Comparison of ENCODE assay signal across 16 mouse cellular contexts in the genomic region with DNA sequence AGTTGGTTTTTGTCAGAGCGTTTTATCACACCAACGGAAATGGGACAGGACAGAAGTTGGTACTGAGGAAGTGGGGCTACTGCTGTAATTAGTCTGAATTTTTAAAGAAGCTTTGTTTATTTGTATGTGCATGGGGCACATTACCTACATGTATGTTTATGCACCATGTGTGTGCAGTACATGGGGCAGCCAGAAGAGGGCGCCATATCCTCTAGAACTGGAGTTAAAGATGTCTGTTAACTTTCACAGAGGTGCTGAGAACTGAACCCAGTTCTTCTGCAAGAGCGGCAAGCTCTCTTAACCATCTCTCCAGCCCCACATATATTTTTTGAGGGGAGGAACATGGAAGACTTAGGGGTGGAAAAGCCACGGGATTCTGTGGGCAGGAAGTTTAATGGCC. TPM values are rescaled to one million over a fixed set of nuclear protein-coding genes. Genes with fewer than 3 reads are reported as not detected.
DNase-seq lines count a peak whose midpoint lies in the region; ATAC-seq and TF ChIP-seq lines count a peak whose summit lies in the region.
"Had no signal": no experiment of that assay in that cellular context is flagged by ENCODE, and none has a peak within 500 bp of the region (broad histone marks: within the 10 kb centered on the region; RNA-seq: fewer than 3 reads in every experiment).

No protein-coding gene starts in this region.

- H3K4me2 ChIP-seq in lung, embryonic 14.5 days, result no peak overlapping the region

- H3K4me3 ChIP-seq in lung, embryonic 14.5 days (ENCODE audit: low read depth, low read length), result no peak overlapping the region
- H3K4me3 ChIP-seq in E14TG2a.4 (replicated peaks; ENCODE audit: low read length), result no peak overlapping the region
- H3K4me3 ChIP-seq: megakaryocyte, embryonic 14.5 days; myocyte had no signal

- peaks cover 9% of the 10 kb centered on the region for H3K4me1 ChIP-seq in lung, embryonic 14.5 days (ENCODE audit: insufficient read depth)
- peaks cover 31% of the 10 kb centered on the region for H3K4me1 ChIP-seq in E14TG2a.4 (replicated peaks; ENCODE audit: low read depth, low read length)

- no peak overlapping the region for H3K9ac ChIP-seq in lung, embryonic 14.5 days

- H3K27me3 ChIP-seq in lung, embryonic 14.5 days (ENCODE audit: insufficient read depth, low read length), result peaks cover 23% of the 10 kb centered on the region
- peaks cover 40% of the 10 kb centered on the region for H3K27me3 ChIP-seq in E14TG2a.4 (ENCODE audit: insufficient read depth, low read length)

- no peaks in the 10 kb centered on the region for H3K36me3 ChIP-seq in lung, embryonic 14.5 days (ENCODE audit: insufficient read depth)
- H3K36me3 ChIP-seq in E14TG2a.4 (ENCODE audit: insufficient read depth, low read length), result no peaks in the 10 kb centered on the region

- peak; percentile 14; the same call in 1 of the 2 replicates for TF ChIP-seq CTCF in lung, embryonic 14.5 days (IDR thresholded peaks at IDR 0.05; ENCODE audit: low read depth)
- TF ChIP-seq CTCF in E14TG2a.4 (conservative IDR thresholded peaks at IDR 0.05; ENCODE audit: low read length), result peak; percentile 70

- no peaks in the 10 kb centered on the region for H3K9me3 ChIP-seq in lung, embryonic 14.5 days (ENCODE audit: low read depth, low read length)
- H3K9me3 ChIP-seq in E14TG2a.4 (ENCODE audit: low read length), result peaks cover 11% of the 10 kb centered on the region

- DNase-seq in kidney, adult 11 months, result peak; percentile 14
- DNase-seq in kidney, postnatal 4 days, result no peak
- DNase-seq in lung, embryonic 14.5 days, result no peak
- DNase-seq in lung, postnatal 4 days, result no peak
- DNase-seq in ZHBTc4 (ENCODE audit: low read depth, low spot score), result peak; percentile 49
- DNase-seq in cerebellum, adult 18-20 months, result no peak
- DNase-seq in adrenal gland, postnatal 10 days, result no peak
- DNase-seq: adrenal gland, adult 8-10 months; cerebellum, postnatal 36 days; heart, postnatal 36 days had no signal

- WGBS in lung, embryonic 14.5 days, result 85% methylated on average over 5 of the region's 5 CpGs

- no peak overlapping the region for H3K27ac ChIP-seq in lung, embryonic 14.5 days (ENCODE audit: low read depth)

- ATAC-seq in lung, embryonic 14.5 days (ENCODE audit: insufficient read depth), result no peak

RNA-seq across cellular contexts. Expression of a gene that starts 22.9 kb away (rescaled TPM):
- not detected in 2 replicates for polyA plus RNA-seq in lung, embryonic 14.5 days (2014; fragmentation: Nextera tagmentation; extraction: Ambion mirVana)
- 1,000 to 10,000 TPM in 1 of 2 experiments, 100 to 1,000 TPM in 1; 954 to 1,859 TPM for total RNA-seq in adrenal gland, postnatal 10 days (2021)
- total RNA-seq: left cerebral cortex, postnatal 25 days had no signal
- polyA plus RNA-seq: myocyte had no signal

RNA-seq across cellular contexts. Expression of a gene that starts 43.0 kb away (rescaled TPM):
- polyA plus RNA-seq in lung, embryonic 14.5 days (2014; fragmentation: Nextera tagmentation; extraction: Ambion mirVana), result 0.34 and 0.41 TPM in 2 replicates
- 1 to 10 TPM in 1 of 2 experiments, under 1 TPM in 1; 0.90 to 2.3 TPM for total RNA-seq in adrenal gland, postnatal 10 days (2021)
- total RNA-seq: left cerebral cortex, postnatal 25 days had no signal

RNA-seq across cellular contexts. Expression of a gene that starts 56.4 kb away (rescaled TPM):
- polyA plus RNA-seq in lung, embryonic 14.5 days (2014; fragmentation: Nextera tagmentation; extraction: Ambion mirVana), result 0.05 and 0.07 TPM in 2 replicates
- total RNA-seq in adrenal gland, postnatal 10 days (2021), result under 1 TPM; 0.24 to 0.33 TPM
- total RNA-seq: CH12.LX had no signal
- polyA plus RNA-seq: myocyte; spleen, adult 2 months had no signal

Comparison
In these comparisons a context has a peak if more than half of its experiments do, and no peak if none do; other contexts are left out.
1. DNase-seq: peak in kidney, adult 11 months (single experiment) and ZHBTc4 (single experiment); none in kidney, postnatal 4 days (0 of 2), lung, embryonic 14.5 days (single experiment), lung, postnatal 4 days (0 of 2), cerebellum, adult 18-20 months (0 of 2) and adrenal gland, postnatal 10 days (single experiment).